Mouse (Mus musculus): ENCODE results near the gene Mfsd2a. TPM values are rescaled to one million over a fixed set of nuclear protein-coding genes. Genes with fewer than 3 reads are reported as not detected.

Gene Mfsd2a
- polyA plus RNA-seq, 1 experiment from 2014 or later, result 6.6 TPM

GRCm38 (mm10) chr4:122955412-122956136, 5.4 kb downstream of the Mfsd2a start:
- peak overlapping the region; percentile 41 for H3K4me2 ChIP-seq (replicated peaks)
- no peaks in the 10 kb centered on the region for H3K9me3 ChIP-seq
- H3K27ac ChIP-seq, result peak overlapping the region; percentile 79
- peaks cover 24% of the 10 kb centered on the region for H3K4me1 ChIP-seq
- ATAC-seq (ENCODE audit: insufficient number of reproducible peaks, insufficient read depth, low FRiP score, low TSS enrichment), result peak; percentile 88
- peaks cover 12% of the 10 kb centered on the region for H3K36me3 ChIP-seq
- H3K9ac ChIP-seq, result 0 out of 2 replicates have a peak overlapping the region, but pooled peaks have one; percentile 25
- H3K27me3 ChIP-seq, result no peaks in the 10 kb centered on the region
- 9% methylated on average over 17 of the region's 17 CpGs for WGBS
- H3K4me3 ChIP-seq, result peak overlapping the region; percentile 15; the same call in 1 of the 2 replicates

- no peaks in the 10 kb centered on the region for H3K27me3 ChIP-seq
- 66% methylated on average over 5 of the region's 5 CpGs for WGBS
- peak overlapping the region; percentile 79 for H3K27ac ChIP-seq
- peak; percentile 24; the same call in 1 of the 2 replicates for ATAC-seq (ENCODE audit: insufficient number of reproducible peaks, insufficient read depth, low FRiP score, low TSS enrichment)
- H3K4me1 ChIP-seq, result peaks cover 22% of the 10 kb centered on the region
- peak overlapping the region; percentile 41 for H3K4me2 ChIP-seq (replicated peaks)
- no peaks in the 10 kb centered on the region for H3K9me3 ChIP-seq
- peaks cover 15% of the 10 kb centered on the region for H3K36me3 ChIP-seq
- H3K4me3 ChIP-seq, result peak overlapping the region; percentile 15; the same call in 1 of the 2 replicates
- H3K9ac ChIP-seq, result 0 out of 2 replicates have a peak overlapping the region, but pooled peaks have one; percentile 25
These were observed 6.1 kb downstream of the Mfsd2a start for GRCm38 (mm10) chr4:122954680-122955411.

GRCm38 (mm10) chr4:122949096-122949495, 11.9 kb downstream of the Mfsd2a start:
- Histone ChIP-seq H3K9me3 (no peaks in the 10 kb centered on the region), H3K4me1 (no peaks in the 10 kb centered on the region), H3K4me2 (replicated peaks) (no peak overlapping the region), H3K36me3 (peaks cover 35% of the 10 kb centered on the region), H3K4me3 (no peak overlapping the region), H3K27ac (no peak overlapping the region), H3K27me3 (no peaks in the 10 kb centered on the region), H3K9ac (no peak overlapping the region)
- ATAC-seq (ENCODE audit: insufficient number of reproducible peaks, insufficient read depth, low FRiP score, low TSS enrichment), result no peak
- WGBS, result 90% methylated on average over 8 of the region's 8 CpGs

GRCm38 (mm10) chr4:122947223-122947622, 13.8 kb downstream of the Mfsd2a start:
- no peak for ATAC-seq (ENCODE audit: insufficient number of reproducible peaks, insufficient read depth, low FRiP score, low TSS enrichment)
- H3K36me3 ChIP-seq, result peaks cover 35% of the 10 kb centered on the region

GRCm38 (mm10) chr4:122944408-122944807, 16.6 kb downstream of the Mfsd2a start:
- peaks cover 24% of the 10 kb centered on the region for H3K36me3 ChIP-seq
- no peak overlapping the region for H3K4me3 ChIP-seq
- no peak overlapping the region for H3K9ac ChIP-seq
- H3K4me2 ChIP-seq (replicated peaks), result no peak overlapping the region
- peak; percentile 52; the same call in 1 of the 2 replicates for ATAC-seq (ENCODE audit: insufficient number of reproducible peaks, insufficient read depth, low FRiP score, low TSS enrichment)
- WGBS, result 23% methylated on average over 4 of the region's 4 CpGs
- no peaks in the 10 kb centered on the region for H3K27me3 ChIP-seq
- no peak overlapping the region for H3K27ac ChIP-seq
- H3K4me1 ChIP-seq, result no peaks in the 10 kb centered on the region
- H3K9me3 ChIP-seq, result no peaks in the 10 kb centered on the region

More at GRCm38 (mm10) chr4:122947223-122947622, 13.8 kb downstream of the Mfsd2a start:
- H3K9ac ChIP-seq, result no peak overlapping the region
- H3K4me3 ChIP-seq, result no peak overlapping the region
- 76% methylated on average over 3 of the region's 3 CpGs for WGBS
- H3K4me2 ChIP-seq (replicated peaks), result no peak overlapping the region
- no peak overlapping the region for H3K27ac ChIP-seq
- H3K27me3 ChIP-seq, result no peaks in the 10 kb centered on the region
- H3K4me1 ChIP-seq, result no peaks in the 10 kb centered on the region
- H3K9me3 ChIP-seq, result no peaks in the 10 kb centered on the region

- no peak for ATAC-seq (ENCODE audit: insufficient number of reproducible peaks, insufficient read depth, low FRiP score, low TSS enrichment)
- no peak overlapping the region for H3K4me3 ChIP-seq
- WGBS, result 84% methylated on average over 2 of the region's 2 CpGs
- no peak overlapping the region for H3K27ac ChIP-seq
- H3K27me3 ChIP-seq, result no peaks in the 10 kb centered on the region
- no peak overlapping the region for H3K9ac ChIP-seq
- no peaks in the 10 kb centered on the region for H3K36me3 ChIP-seq
- no peak overlapping the region for H3K4me2 ChIP-seq (replicated peaks)
- H3K9me3 ChIP-seq, result no peaks in the 10 kb centered on the region
- H3K4me1 ChIP-seq, result no peaks in the 10 kb centered on the region
These were observed 21.8 kb downstream of the Mfsd2a start for GRCm38 (mm10) chr4:122939048-122939796.

- H3K36me3 ChIP-seq, result no peaks in the 10 kb centered on the region
- H3K4me2 ChIP-seq (replicated peaks), result no peak overlapping the region
- ATAC-seq (ENCODE audit: insufficient number of reproducible peaks, insufficient read depth, low FRiP score, low TSS enrichment), result no peak
- WGBS, result 74% methylated on average over 3 of the region's 3 CpGs
- no peak overlapping the region for H3K4me3 ChIP-seq
- H3K9me3 ChIP-seq, result no peaks in the 10 kb centered on the region
- H3K27ac ChIP-seq, result no peak overlapping the region
- no peak overlapping the region for H3K9ac ChIP-seq
- H3K4me1 ChIP-seq, result no peaks in the 10 kb centered on the region
- no peaks in the 10 kb centered on the region for H3K27me3 ChIP-seq
These were observed 23.5 kb downstream of the Mfsd2a start for GRCm38 (mm10) chr4:122937489-122937888.

- no peak for ATAC-seq (ENCODE audit: insufficient number of reproducible peaks, insufficient read depth, low FRiP score, low TSS enrichment)
- Histone ChIP-seq H3K4me1 (no peaks in the 10 kb centered on the region), H3K27me3 (no peaks in the 10 kb centered on the region), H3K36me3 (no peaks in the 10 kb centered on the region), H3K4me2 (replicated peaks) (no peak overlapping the region), H3K9ac (no peak overlapping the region), H3K4me3 (no peak overlapping the region), H3K9me3 (no peaks in the 10 kb centered on the region), H3K27ac (no peak overlapping the region)
- 86% methylated on average over 9 of the region's 9 CpGs for WGBS
These were observed 25.4 kb downstream of the Mfsd2a start for GRCm38 (mm10) chr4:122935466-122936099.

- 43% methylated on average over 3 of the region's 3 CpGs for WGBS
These were observed 27.1 kb downstream of the Mfsd2a start for GRCm38 (mm10) chr4:122933857-122934256.

GRCm38 (mm10) chr4:122933051-122933591, 27.9 kb downstream of the Mfsd2a start:
- 72% methylated on average over 3 of the region's 3 CpGs for WGBS

More at GRCm38 (mm10) chr4:122933857-122934256, 27.1 kb downstream of the Mfsd2a start:
- H3K9me3 ChIP-seq, result no peaks in the 10 kb centered on the region
- H3K4me3 ChIP-seq, result no peak overlapping the region
- no peak for ATAC-seq (ENCODE audit: insufficient number of reproducible peaks, insufficient read depth, low FRiP score, low TSS enrichment)
- H3K27ac ChIP-seq, result no peak overlapping the region
- H3K9ac ChIP-seq, result no peak overlapping the region
- H3K4me1 ChIP-seq, result no peaks in the 10 kb centered on the region
- H3K4me2 ChIP-seq (replicated peaks), result no peak overlapping the region
- H3K36me3 ChIP-seq, result no peaks in the 10 kb centered on the region
- no peaks in the 10 kb centered on the region for H3K27me3 ChIP-seq

More at GRCm38 (mm10) chr4:122933051-122933591, 27.9 kb downstream of the Mfsd2a start:
- H3K9me3 ChIP-seq, result no peaks in the 10 kb centered on the region
- H3K27ac ChIP-seq, result no peak overlapping the region
- H3K4me1 ChIP-seq, result no peaks in the 10 kb centered on the region
- no peak overlapping the region for H3K4me3 ChIP-seq
- H3K36me3 ChIP-seq, result no peaks in the 10 kb centered on the region
- no peaks in the 10 kb centered on the region for H3K27me3 ChIP-seq
- no peak for ATAC-seq (ENCODE audit: insufficient number of reproducible peaks, insufficient read depth, low FRiP score, low TSS enrichment)
- no peak overlapping the region for H3K4me2 ChIP-seq (replicated peaks)
- no peak overlapping the region for H3K9ac ChIP-seq
